In the genomic region with DNA sequence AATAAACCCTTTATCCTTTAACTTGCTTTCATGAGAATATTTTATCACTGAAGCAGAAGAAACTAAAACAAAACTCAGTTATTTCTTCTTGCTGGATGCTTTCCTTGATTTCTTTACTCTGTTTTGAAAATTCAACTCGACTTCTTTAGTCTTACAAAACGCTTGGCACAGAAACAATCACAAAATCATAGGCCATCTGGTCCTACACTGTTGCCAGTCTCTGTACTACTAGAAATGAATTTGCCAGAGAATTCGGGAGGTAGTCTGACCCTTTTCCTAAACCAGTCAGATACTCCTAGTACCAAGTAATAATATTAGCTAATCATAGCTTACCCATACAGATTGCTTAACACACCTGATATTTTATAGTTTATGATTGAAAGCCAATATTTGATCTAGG, we compare ENCODE assay signal across 20 mouse cellular contexts.
DNase-seq lines count a peak whose midpoint lies in the region; TF ChIP-seq lines count a peak whose summit lies in the region.
"Had no signal": no experiment of that assay in that cellular context is flagged by ENCODE, and none has a peak within 500 bp of the region (broad histone marks: within the 10 kb centered on the region; RNA-seq: fewer than 3 reads in every experiment).

No protein-coding gene starts in this region.

- H3K36me3 ChIP-seq in thymus, adult 2 months (ENCODE audit: control insufficient read depth, insufficient read depth, low read length), result no peaks in the 10 kb centered on the region
- H3K36me3 ChIP-seq: embryonic facial prominence, embryonic 12.5 days; limb, embryonic 13.5 days; liver, embryonic 13.5 days; lung, embryonic 15.5 days; midbrain, embryonic 10.5 days had no signal

- no peaks in the 10 kb centered on the region for H3K27me3 ChIP-seq in thymus, adult 2 months (ENCODE audit: control insufficient read depth, insufficient read depth, low read length)
- H3K27me3 ChIP-seq: embryonic facial prominence, embryonic 12.5 days; limb, embryonic 13.5 days; liver, embryonic 13.5 days; lung, embryonic 15.5 days had no signal

- TF ChIP-seq CTCF in thymus, adult 2 months (IDR thresholded peaks at IDR 0.05; ENCODE audit: borderline replicate concordance, control insufficient read depth, extremely low read depth, insufficient read depth, low read length, poor library complexity), result no peak

- peak; percentile 42 for DNase-seq in layer of hippocampus, adult 11-12 months (ENCODE audit: low spot score)
- no peak for DNase-seq in layer of hippocampus, postnatal 25 days (ENCODE audit: extremely low spot score in 1 of 2, low spot score in 1 of 2)
- DNase-seq in cerebellum, adult 11-12 months, result peak; percentile 79
- peak; percentile 96 for DNase-seq in cerebellum, adult 9-10 months
- peak; percentile 38 for DNase-seq in layer of hippocampus, adult 9-11 months
- DNase-seq in thymus, adult 2 months, result no peak
- no peak for DNase-seq in embryo, embryonic 10 days (ENCODE audit: low spot score)
- DNase-seq: adrenal gland, adult 8-10 months; gastrocnemius, postnatal 14 days; heart, adult 18-20 months; heart, postnatal 4 days; kidney, adult 11 months; kidney, postnatal 10 days; liver, embryonic 13.5 days had no signal

- no peak overlapping the region for H3K4me3 ChIP-seq in thymus, adult 2 months (ENCODE audit: control insufficient read depth, insufficient read depth, low read length)
- H3K4me3 ChIP-seq: embryonic facial prominence, embryonic 12.5 days; erythroblast, embryonic 14.5 days; limb, embryonic 13.5 days; liver, embryonic 13.5 days; lung, embryonic 15.5 days; midbrain, embryonic 10.5 days had no signal

- 90% methylated on average over 3 of the region's 3 CpGs for WGBS in thymus, adult 2 months

- no peaks in the 10 kb centered on the region for H3K4me1 ChIP-seq in thymus, adult 2 months (replicated peaks; ENCODE audit: control insufficient read depth, insufficient read depth, low read length)
- H3K4me1 ChIP-seq: embryonic facial prominence, embryonic 12.5 days; limb, embryonic 13.5 days; liver, embryonic 13.5 days; lung, embryonic 15.5 days; midbrain, embryonic 10.5 days had no signal

- TF ChIP-seq POLR2A in thymus, adult 2 months (IDR thresholded peaks at IDR 0.05; ENCODE audit: control insufficient read depth, extremely low read depth, insufficient read depth, low read length, poor library complexity), result no peak

- no peak overlapping the region for H3K27ac ChIP-seq in thymus, adult 2 months (ENCODE audit: control insufficient read depth, insufficient read depth, low read length)
- H3K27ac ChIP-seq: embryonic facial prominence, embryonic 12.5 days; limb, embryonic 13.5 days; liver, embryonic 13.5 days; lung, embryonic 15.5 days; macrophage; midbrain, embryonic 10.5 days had no signal

Comparison
In these comparisons a context has a peak if more than half of its experiments do, and no peak if none do; other contexts are left out.
1. DNase-seq: peak in layer of hippocampus, adult 11-12 months (single experiment), cerebellum, adult 11-12 months (single experiment), cerebellum, adult 9-10 months (single experiment) and layer of hippocampus, adult 9-11 months (single experiment); none in layer of hippocampus, postnatal 25 days (0 of 2), thymus, adult 2 months (single experiment) and embryo, embryonic 10 days (single experiment).